8 mouse cellular contexts compared by ENCODE assay signal in genomic region chrX:7573176-7574086, GRCm38 (mm10). TPM values are rescaled to one million over a fixed set of nuclear protein-coding genes. Genes with fewer than 3 reads are reported as not detected.
A peak's percentile ranks its signal among the peaks of the same experiment; 100 is the strongest.
DNase-seq lines count a peak whose midpoint lies in the region; ATAC-seq lines count a peak whose summit lies in the region.

Gene Foxp3 (plus strand): TSS chrX:7573644.

- H3K4me3 ChIP-seq in forebrain, embryonic 14.5 days (ENCODE audit: low read depth, low read length): peak within 1 kb of the TSS; percentile 50
- peak within 1 kb of the TSS; percentile 63 for H3K4me3 ChIP-seq in hindbrain, embryonic 10.5 days
- H3K4me3 ChIP-seq in midbrain, embryonic 13.5 days (replicated peaks): peak within 1 kb of the TSS; percentile 53

- H3K9me3 ChIP-seq in forebrain, embryonic 14.5 days (replicated peaks; ENCODE audit: control insufficient read depth, low read length): no peaks in the 10 kb centered on the region
- H3K9me3 ChIP-seq in hindbrain, embryonic 10.5 days: peaks cover 17% of the 10 kb centered on the region
- H3K9me3 ChIP-seq in midbrain, embryonic 13.5 days: no peaks in the 10 kb centered on the region

- H3K4me2 ChIP-seq in forebrain, embryonic 14.5 days (ENCODE audit: low read length): peak within 1 kb of the TSS; percentile 60
- H3K4me2 ChIP-seq in midbrain, embryonic 13.5 days (replicated peaks): peak within 1 kb of the TSS; percentile 62

- H3K27me3 ChIP-seq in forebrain, embryonic 14.5 days (replicated peaks; ENCODE audit: control insufficient read depth, insufficient read depth, low read length): no peaks in the 10 kb centered on the region
- no peaks in the 10 kb centered on the region for H3K27me3 ChIP-seq in hindbrain, embryonic 10.5 days (ENCODE audit: insufficient read depth, poor library complexity, severe bottlenecking)
- H3K27me3 ChIP-seq in midbrain, embryonic 13.5 days: no peaks in the 10 kb centered on the region

- 39% methylated on average over 61 of the region's 72 CpGs for WGBS in forebrain, embryonic 14.5 days
- WGBS in hindbrain, embryonic 10.5 days: 32% methylated on average over 63 of the region's 72 CpGs
- WGBS in midbrain, embryonic 13.5 days: 44% methylated on average over 55 of the region's 72 CpGs

- peak; percentile 73 for DNase-seq in heart, adult 11 months
- no peak for DNase-seq in heart, adult 9 months (ENCODE audit: low spot score in 2 of 2)
- peak; percentile 15 to 71 for DNase-seq in adrenal gland, postnatal 36 days
- DNase-seq in forebrain, embryonic 14.5 days (ENCODE audit: low spot score): peak; percentile 2
- DNase-seq in hindbrain, embryonic 10.5 days (ENCODE audit: low spot score): peak; percentile 9
- peak; percentile 25 to 73 for DNase-seq in left cerebral cortex, postnatal 10 days (ENCODE audit: extremely low spot score in 1 of 2, low spot score in 2 of 2)
- DNase-seq in spleen, postnatal 4 days (ENCODE audit: low spot score in 2 of 2): peak; percentile 60 to 84

- peak within 1 kb of the TSS; percentile 86 for H3K27ac ChIP-seq in forebrain, embryonic 14.5 days (ENCODE audit: low read depth, low read length)
- H3K27ac ChIP-seq in hindbrain, embryonic 10.5 days: peak within 1 kb of the TSS; percentile 95
- peak within 1 kb of the TSS; percentile 90 for H3K27ac ChIP-seq in midbrain, embryonic 13.5 days

- H3K4me1 ChIP-seq in forebrain, embryonic 14.5 days (ENCODE audit: control insufficient read depth, insufficient read depth, low read length): peaks cover 6% of the 10 kb centered on the region; the same call in 1 of the 2 replicates
- H3K4me1 ChIP-seq in hindbrain, embryonic 10.5 days (replicated peaks): peaks cover 23% of the 10 kb centered on the region
- H3K4me1 ChIP-seq in midbrain, embryonic 13.5 days (replicated peaks): peaks cover 34% of the 10 kb centered on the region

- ATAC-seq in forebrain, embryonic 14.5 days: peak; percentile 18
- ATAC-seq in midbrain, embryonic 13.5 days: peak; percentile 11

- no peaks in the 10 kb centered on the region for H3K36me3 ChIP-seq in forebrain, embryonic 14.5 days (ENCODE audit: control insufficient read depth, insufficient read depth, low read length)
- no peaks in the 10 kb centered on the region for H3K36me3 ChIP-seq in hindbrain, embryonic 10.5 days
- H3K36me3 ChIP-seq in midbrain, embryonic 13.5 days: no peaks in the 10 kb centered on the region

- intact Hi-C loops in left cerebral cortex, postnatal 10 days (cut with DNase I): loop anchor here (5.0 to 10.0 kb wide), 3 partner anchors 64 to 151 kb away; partner anchors contain the start of gene Syp

- H3K9ac ChIP-seq in forebrain, embryonic 14.5 days (ENCODE audit: low read length): peak within 1 kb of the TSS; percentile 72
- peak within 1 kb of the TSS; percentile 77 for H3K9ac ChIP-seq in midbrain, embryonic 13.5 days (replicated peaks)

RNA-seq across cellular contexts. Expression of gene Foxp3, which starts in this region (rescaled TPM):
- not detected for total RNA-seq in adrenal gland, postnatal 36 days (2021)
- polyA plus RNA-seq in forebrain, embryonic 14.5 days (2014; fragmentation: Nextera tagmentation; extraction: Ambion mirVana): 0.09 TPM in 1 of 2 replicates, not detected in the other
- polyA plus RNA-seq in hindbrain, embryonic 10.5 days (2016; fragmentation: Nextera tagmentation; extraction: Ambion mirVana): 0.07 and 0.08 TPM in 2 replicates
- total RNA-seq in left cerebral cortex, postnatal 10 days (2021): under 1 TPM in 1 of 2 experiments, not detected in 1; 0.62 TPM
- polyA plus RNA-seq in midbrain, embryonic 13.5 days (2015; fragmentation: Nextera tagmentation; extraction: Ambion mirVana): 0.11 and 0.30 TPM in 2 replicates

Comparison
In these comparisons a context has a peak if more than half of its experiments do, and no peak if none do; other contexts are left out.
1. DNase-seq: peak in heart, adult 11 months (single experiment) and spleen, postnatal 4 days (2 of 2); none in heart, adult 9 months (0 of 2).
2. Peak in DNase-seq in adrenal gland, postnatal 36 days; RNA of the gene not detected or under 1 TPM.
3. Peak in DNase-seq, ATAC-seq, H3K4me3 ChIP-seq, H3K27ac ChIP-seq, H3K9ac ChIP-seq and H3K4me2 ChIP-seq in forebrain, embryonic 14.5 days; RNA of the gene not detected or under 1 TPM.
4. Peak in DNase-seq, H3K4me3 ChIP-seq and H3K27ac ChIP-seq in hindbrain, embryonic 10.5 days; RNA of the gene not detected or under 1 TPM.
5. Peak in DNase-seq in left cerebral cortex, postnatal 10 days; RNA of the gene not detected or under 1 TPM.
6. Peak in ATAC-seq, H3K4me3 ChIP-seq, H3K27ac ChIP-seq, H3K9ac ChIP-seq and H3K4me2 ChIP-seq in midbrain, embryonic 13.5 days; RNA of the gene not detected or under 1 TPM.
7. Peak in every context shown above with its lines, with median percentiles within 50 percentile points of each other: H3K27ac ChIP-seq and H3K4me3 ChIP-seq.